Mouse (Mus musculus): Measurements from ENCODE around the gene Gm45140. TPM values are rescaled to one million over a fixed set of nuclear protein-coding genes. Genes with fewer than 3 reads are reported as not detected.
A peak's percentile ranks its signal among the peaks of the same experiment; 100 is the strongest.

The Gm45140 gene
- total and polyA plus RNA-seq, 3 experiments: 9.9 to 26.2 TPM; not detected in 1

GRCm38 (mm10) chr6:87879628-87880027 lies 44.0 kb upstream of the Gm45140 start:
- peaks cover 0 to 2% of the 10 kb centered on the region in 2 experiments; a peak in 2 of 4 replicates for H3K27me3 ChIP-seq (ENCODE audit: control insufficient read depth in 1 of 2, insufficient read depth in 2 of 2, low read length in 2 of 2)
- no peak overlapping the region for H3K27ac ChIP-seq (ENCODE audit: control insufficient read depth, low read depth, low read length)
- no peaks in the 10 kb centered on the region for H3K36me3 ChIP-seq (ENCODE audit: control insufficient read depth in 1 of 2, insufficient read depth in 2 of 2, low read length in 2 of 2)
- H3K4me3 ChIP-seq (ENCODE audit: control insufficient read depth in 1 of 2, insufficient read depth in 1 of 2, low read depth in 2 of 2, low read length in 2 of 2): no peak overlapping the region
- no peaks in the 10 kb centered on the region for H3K79me2 ChIP-seq (ENCODE audit: control insufficient read depth, insufficient read depth, low read length, poor library complexity)
- DNase-seq (ENCODE audit: low read depth, low spot score): no peak
- no peak overlapping the region for H3K9ac ChIP-seq (ENCODE audit: control insufficient read depth, low read depth, low read length, poor library complexity, severe bottlenecking)
- no peak for TF ChIP-seq NELFE (IDR thresholded peaks at IDR 0.05; ENCODE audit: low read depth, low read length)
- TF ChIP-seq ZMIZ1 (IDR thresholded peaks at IDR 0.05; ENCODE audit: low read depth, low read length): no peak
- TF ChIP-seq MEF2A (IDR thresholded peaks at IDR 0.05; ENCODE audit: extremely low read depth, insufficient replicate concordance, low read depth, low read length, poor library complexity, severe bottlenecking): no peak
- TF ChIP-seq JUND (IDR thresholded peaks at IDR 0.05; ENCODE audit: low read depth, low read length): no peak
- no peak for TF ChIP-seq BHLHE40 (IDR thresholded peaks at IDR 0.05; ENCODE audit: borderline replicate concordance, low read depth, low read length)
- no peak for TF ChIP-seq KAT2A (conservative IDR thresholded peaks at IDR 0.05; ENCODE audit: low read depth, low read length)
- no peaks in the 10 kb centered on the region for H3K9me3 ChIP-seq (replicated peaks; ENCODE audit: insufficient read depth, low read length)
- H3K4me1 ChIP-seq (ENCODE audit: control insufficient read depth in 1 of 2, insufficient read depth in 2 of 2, low read length in 2 of 2): peaks cover 3 to 7% of the 10 kb centered on the region in 2 experiments; a peak in 3 of 4 replicates

GRCm38 (mm10) chr6:87879010-87879409 lies 43.4 kb upstream of the Gm45140 start:
- no peaks in the 10 kb centered on the region for H3K79me2 ChIP-seq (ENCODE audit: control insufficient read depth, insufficient read depth, low read length, poor library complexity)
- H3K27me3 ChIP-seq (ENCODE audit: control insufficient read depth in 1 of 2, insufficient read depth in 2 of 2, low read length in 2 of 2): peaks cover 0 to 2% of the 10 kb centered on the region in 2 experiments; a peak in 2 of 4 replicates
- no peak overlapping the region for H3K9ac ChIP-seq (ENCODE audit: control insufficient read depth, low read depth, low read length, poor library complexity, severe bottlenecking)
- no peak for DNase-seq (ENCODE audit: low read depth, low spot score)
- no peaks in the 10 kb centered on the region for H3K36me3 ChIP-seq (ENCODE audit: control insufficient read depth in 1 of 2, insufficient read depth in 2 of 2, low read length in 2 of 2)
- TF ChIP-seq MAX (IDR thresholded peaks at IDR 0.05; ENCODE audit: low read length) (peak; percentile 33; the same call in 1 of the 2 replicates), EP300 (IDR thresholded peaks at IDR 0.05; ENCODE audit: low read depth in 1 of 2, low read length in 2 of 2) (peak in 1 of 2 experiments; percentile 20; a peak in 1 of 4 replicates), TCF12 (IDR thresholded peaks at IDR 0.05; ENCODE audit: low read depth, low read length) (peak; percentile 44; the same call in 1 of the 2 replicates), TAL1 (IDR thresholded peaks at IDR 0.05; ENCODE audit: low read length) (peak; percentile 6; the same call in 1 of the 2 replicates), CHD1 (IDR thresholded peaks at IDR 0.05; ENCODE audit: low read depth, low read length) (no peak)
- peaks cover 3 to 7% of the 10 kb centered on the region in 2 experiments; a peak in 3 of 4 replicates for H3K4me1 ChIP-seq (ENCODE audit: control insufficient read depth in 1 of 2, insufficient read depth in 2 of 2, low read length in 2 of 2)
- H3K9me3 ChIP-seq (replicated peaks; ENCODE audit: insufficient read depth, low read length): no peaks in the 10 kb centered on the region
- H3K27ac ChIP-seq (ENCODE audit: control insufficient read depth, low read depth, low read length): no peak overlapping the region
- H3K4me3 ChIP-seq (ENCODE audit: control insufficient read depth in 1 of 2, insufficient read depth in 1 of 2, low read depth in 2 of 2, low read length in 2 of 2): no peak overlapping the region

- no peak for DNase-seq (ENCODE audit: low read depth, low spot score)
- H3K4me3 ChIP-seq (ENCODE audit: control insufficient read depth in 1 of 2, insufficient read depth in 1 of 2, low read depth in 2 of 2, low read length in 2 of 2): no peak overlapping the region
- TF ChIP-seq ELF1 (IDR thresholded peaks at IDR 0.05; ENCODE audit: low read depth, low read length): no peak
These were observed 40.6 kb upstream of the Gm45140 start for GRCm38 (mm10) chr6:87876068-87876643.

More at GRCm38 (mm10) chr6:87876068-87876643, 40.6 kb upstream of the Gm45140 start:
- Histone ChIP-seq H3K9ac (ENCODE audit: control insufficient read depth, low read depth, low read length, poor library complexity, severe bottlenecking) (no peak overlapping the region), H3K9me3 (replicated peaks; ENCODE audit: insufficient read depth, low read length) (no peaks in the 10 kb centered on the region), H3K27me3 (ENCODE audit: control insufficient read depth in 1 of 2, insufficient read depth in 2 of 2, low read length in 2 of 2) (peaks cover 0 to under 1% of the 10 kb centered on the region in 2 experiments; a peak in 1 of 4 replicates), H3K79me2 (ENCODE audit: control insufficient read depth, insufficient read depth, low read length, poor library complexity) (no peaks in the 10 kb centered on the region), H3K4me1 (ENCODE audit: control insufficient read depth in 1 of 2, insufficient read depth in 2 of 2, low read length in 2 of 2) (peaks cover 3 to 7% of the 10 kb centered on the region in 2 experiments; a peak in 3 of 4 replicates), H3K36me3 (ENCODE audit: control insufficient read depth in 1 of 2, insufficient read depth in 2 of 2, low read length in 2 of 2) (no peaks in the 10 kb centered on the region), H3K27ac (ENCODE audit: control insufficient read depth, low read depth, low read length) (no peak overlapping the region)
